Mouse (Mus musculus) CH12.LX (cell line): Measurements from ENCODE around the gene Pitpna. TPM values are rescaled to one million over a fixed set of nuclear protein-coding genes. Genes with fewer than 3 reads are reported as not detected.

Experiments used
- DNase-seq: peaks from one replicate; pipeline ENCODE4 v3.0.0-alpha.2; 2013; ENCODE audit errors: extremely low read depth
- H3K27ac ChIP-seq: 2 replicates; pipeline ENCODE4 v1.5.1; 2012; ENCODE audit warnings: low read depth, mild to moderate bottlenecking, control low read depth, moderate library complexity; ENCODE audit not compliant: insufficient read depth
- H3K27me3 ChIP-seq: replicated peaks from 2 replicates; pipeline ENCODE3; 2012; ENCODE audit warnings: inconsistent platforms
- H3K36me3 ChIP-seq, 2 experiments: replicated peaks in 1 of 2; 2 replicates each; pipeline versions ENCODE3 to v1.6.1; 2012; ENCODE audit warnings: inconsistent platforms in 1 of 2, low read length in 1 of 2, mild to moderate bottlenecking in 1 of 2, mixed read lengths in 1 of 2, moderate library complexity in 1 of 2; ENCODE audit not compliant: control insufficient read depth in 1 of 2, insufficient read depth in 1 of 2
- H3K4me1 ChIP-seq, 2 experiments: 2 replicates each; pipeline ENCODE4 v1.6.1; 2012; ENCODE audit warnings: inconsistent platforms in 1 of 2, moderate library complexity in 1 of 2; ENCODE audit not compliant: insufficient read depth in 2 of 2, control insufficient read depth in 1 of 2
- H3K4me2 ChIP-seq: 2 replicates; pipeline ENCODE4 v1.6.1; 2012; ENCODE audit warnings: low read depth, mild to moderate bottlenecking, control low read depth; ENCODE audit not compliant: poor library complexity, insufficient read depth, severe bottlenecking
- H3K4me3 ChIP-seq, 3 experiments: fragments of 150-350 bp in 1 of 3; sonication (generic) in 1 of 3; replicated peaks in 1 of 3; 2 replicates each; pipeline versions ENCODE3 to v1.5.1; 2011 to 2012; ENCODE audit warnings: low read depth in 2 of 3, low read length in 2 of 3, mild to moderate bottlenecking in 2 of 3, moderate library complexity in 2 of 3, control low read depth in 1 of 3, improper control_type of control experiment in 1 of 3, inconsistent platforms in 1 of 3, mixed read lengths in 1 of 3; ENCODE audit not compliant: poor library complexity in 1 of 3
- H3K79me2 ChIP-seq: replicated peaks from 2 replicates; pipeline ENCODE4 v1.6.1; 2012; ENCODE audit warnings: mild to moderate bottlenecking, moderate library complexity; ENCODE audit not compliant: control insufficient read depth, poor library complexity, insufficient read depth, severe bottlenecking; ENCODE audit errors: extremely low read depth
- H3K9ac ChIP-seq: 2 replicates; pipeline ENCODE4 v1.6.1; 2012; ENCODE audit warnings: low read depth, mild to moderate bottlenecking, control low read depth, moderate library complexity; ENCODE audit not compliant: insufficient read depth
- H3K9me3 ChIP-seq: replicated peaks from 2 replicates; pipeline ENCODE3; 2012; ENCODE audit warnings: low read length, inconsistent platforms, mixed read lengths
- BHLHE40 ChIP-seq: IDR thresholded peaks from 2 replicates; pipeline ENCODE4 v1.6.1; 2011; ENCODE audit warnings: mild to moderate bottlenecking, low read depth, low read length, improper control_type of control experiment
- CHD1 ChIP-seq: IDR thresholded peaks from 2 replicates; pipeline ENCODE4 v1.6.1; 2012; ENCODE audit warnings: low read depth, low read length, improper control_type of control experiment, inconsistent platforms
- CHD2 ChIP-seq: IDR thresholded peaks from 2 replicates; pipeline ENCODE4 v1.6.1; 2011; ENCODE audit warnings: low read length, improper control_type of control experiment
- CTCF ChIP-seq, 2 experiments: IDR thresholded peaks in 1 of 2; conservative IDR thresholded peaks in 1 of 2; 2 replicates each; pipeline ENCODE4 v1.5.1; 2011 to 2012; ENCODE audit warnings: low read depth in 2 of 2, low read length in 2 of 2, improper control_type of control experiment in 1 of 2, inconsistent platforms in 1 of 2, mild to moderate bottlenecking in 1 of 2, moderate library complexity in 1 of 2
- E2F4 ChIP-seq: IDR thresholded peaks from 2 replicates; pipeline ENCODE4 v1.6.1; 2011; ENCODE audit warnings: low read depth, low read length, improper control_type of control experiment; ENCODE audit not compliant: insufficient replicate concordance
- ELF1 ChIP-seq: IDR thresholded peaks from 2 replicates; pipeline ENCODE4 v1.6.1; 2014; ENCODE audit warnings: low read depth, mild to moderate bottlenecking, inconsistent platforms, low read length, improper control_type of control experiment
- EP300 ChIP-seq: IDR thresholded peaks from 2 replicates; pipeline ENCODE4 v1.6.1; 2011; ENCODE audit warnings: low read length, improper control_type of control experiment
- ETS1 ChIP-seq: conservative IDR thresholded peaks from 2 replicates; pipeline ENCODE4 v1.6.1; 2012; ENCODE audit warnings: low read depth, mild to moderate bottlenecking, inconsistent platforms, low read length, improper control_type of control experiment, moderate library complexity
- GABPA ChIP-seq: IDR thresholded peaks from 2 replicates; pipeline ENCODE4 v1.6.1; 2012; ENCODE audit warnings: low read depth, low read length, improper control_type of control experiment, inconsistent platforms; ENCODE audit not compliant: insufficient replicate concordance
- HCFC1 ChIP-seq: IDR thresholded peaks from 2 replicates; pipeline ENCODE4 v1.6.1; 2012; ENCODE audit warnings: low read depth, mild to moderate bottlenecking, inconsistent platforms, low read length, improper control_type of control experiment
- IRF4 ChIP-seq: IDR thresholded peaks from 2 replicates; pipeline ENCODE4 v1.6.1; 2014; ENCODE audit warnings: low read depth, mild to moderate bottlenecking, inconsistent platforms, low read length, improper control_type of control experiment
- JUN ChIP-seq: IDR thresholded peaks from 2 replicates; pipeline ENCODE4 v1.6.1; 2011; ENCODE audit warnings: low read depth, mild to moderate bottlenecking, low read length, improper control_type of control experiment, moderate library complexity; ENCODE audit not compliant: insufficient read depth
- JUND ChIP-seq: conservative IDR thresholded peaks from 2 replicates; pipeline ENCODE4 v1.6.1; 2011; ENCODE audit warnings: low read depth, low read length, improper control_type of control experiment
- KAT2A ChIP-seq: IDR thresholded peaks from 2 replicates; pipeline ENCODE4 v1.6.1; 2012; ENCODE audit warnings: low read length, improper control_type of control experiment, inconsistent platforms; ENCODE audit not compliant: insufficient replicate concordance
- MAFK ChIP-seq: IDR thresholded peaks from 2 replicates; pipeline ENCODE4 v1.6.1; 2011; ENCODE audit warnings: low read length, improper control_type of control experiment; ENCODE audit not compliant: insufficient replicate concordance
- MAX ChIP-seq: IDR thresholded peaks from 2 replicates; pipeline ENCODE4 v1.6.1; 2011; ENCODE audit warnings: low read length, improper control_type of control experiment
- MAZ ChIP-seq: IDR thresholded peaks from 2 replicates; pipeline ENCODE4 v1.6.1; 2012; ENCODE audit warnings: low read depth, mild to moderate bottlenecking, inconsistent platforms, low read length, improper control_type of control experiment, moderate library complexity
- MEF2A ChIP-seq: IDR thresholded peaks from 2 replicates; pipeline ENCODE4 v1.6.1; 2014; ENCODE audit warnings: low read depth, mild to moderate bottlenecking, inconsistent platforms, low read length, improper control_type of control experiment, borderline replicate concordance
- MXI1 ChIP-seq: IDR thresholded peaks from 2 replicates; pipeline ENCODE4 v1.6.1; 2011; ENCODE audit warnings: mild to moderate bottlenecking, low read depth, low read length, improper control_type of control experiment
- MYC ChIP-seq: IDR thresholded peaks from 2 replicates; pipeline ENCODE4 v1.6.1; 2011; ENCODE audit warnings: low read depth, mild to moderate bottlenecking, improper control_type of control experiment, low read length
- NELFE ChIP-seq: IDR thresholded peaks from 2 replicates; pipeline ENCODE4 v1.6.1; 2011; ENCODE audit warnings: low read depth, low read length, improper control_type of control experiment
- NRF1 ChIP-seq: IDR thresholded peaks from 2 replicates; pipeline ENCODE4 v1.6.1; 2014; ENCODE audit warnings: low read depth, mild to moderate bottlenecking, inconsistent platforms, low read length, improper control_type of control experiment, moderate library complexity
- PAX5 ChIP-seq: IDR thresholded peaks from 2 replicates; pipeline ENCODE4 v1.6.1; 2012; ENCODE audit warnings: low read length, inconsistent platforms, mixed read lengths
- POLR2A ChIP-seq: IDR thresholded peaks from 2 replicates; pipeline ENCODE4 v1.6.1; 2011; ENCODE audit warnings: low read depth, mild to moderate bottlenecking, improper control_type of control experiment, low read length
- POLR2AphosphoS2 ChIP-seq: IDR thresholded peaks from 2 replicates; pipeline ENCODE4 v1.6.1; 2011; ENCODE audit warnings: low read depth, low read length, improper control_type of control experiment
- RAD21 ChIP-seq: IDR thresholded peaks from 2 replicates; pipeline ENCODE4 v1.6.1; 2011; ENCODE audit warnings: low read depth, mild to moderate bottlenecking, low read length, improper control_type of control experiment, moderate library complexity
- RCOR1 ChIP-seq: conservative IDR thresholded peaks from 2 replicates; pipeline ENCODE4 v1.6.1; 2012; ENCODE audit warnings: low read depth, mild to moderate bottlenecking, inconsistent platforms, low read length, improper control_type of control experiment
- SIN3A ChIP-seq: IDR thresholded peaks from 2 replicates; pipeline ENCODE4 v1.6.1; 2012; ENCODE audit warnings: low read length, improper control_type of control experiment, inconsistent platforms
- SMC3 ChIP-seq: IDR thresholded peaks from 2 replicates; pipeline ENCODE4 v1.6.1; 2011; ENCODE audit warnings: low read depth, low read length, improper control_type of control experiment
- TBP ChIP-seq: conservative IDR thresholded peaks from 2 replicates; pipeline ENCODE4 v1.6.1; 2011; ENCODE audit warnings: low read depth, low read length, improper control_type of control experiment
- TCF12 ChIP-seq: IDR thresholded peaks from 2 replicates; pipeline ENCODE4 v1.6.1; 2014; ENCODE audit warnings: low read depth, mild to moderate bottlenecking, inconsistent platforms, low read length, improper control_type of control experiment
- UBTF ChIP-seq: IDR thresholded peaks from 2 replicates; pipeline ENCODE4 v1.6.1; 2012; ENCODE audit warnings: low read depth, mild to moderate bottlenecking, inconsistent platforms, low read length, improper control_type of control experiment, moderate library complexity
- USF1 ChIP-seq: IDR thresholded peaks from 2 replicates; pipeline ENCODE4 v1.6.1; 2014; ENCODE audit warnings: low read depth, mild to moderate bottlenecking, inconsistent platforms, low read length, improper control_type of control experiment
- USF2 ChIP-seq: conservative IDR thresholded peaks from 2 replicates; pipeline ENCODE4 v1.6.1; 2011; ENCODE audit warnings: low read depth, low read length, improper control_type of control experiment
- ZC3H11A ChIP-seq: IDR thresholded peaks from 2 replicates; pipeline ENCODE4 v1.6.1; 2012; ENCODE audit warnings: low read depth, mild to moderate bottlenecking, inconsistent platforms, low read length, improper control_type of control experiment
- ZKSCAN1 ChIP-seq: IDR thresholded peaks from 2 replicates; pipeline ENCODE4 v1.6.1; 2012; ENCODE audit warnings: low read depth, inconsistent platforms, low read length, improper control_type of control experiment, borderline replicate concordance
- ZMIZ1 ChIP-seq: IDR thresholded peaks from 2 replicates; pipeline ENCODE4 v1.6.1; 2012; ENCODE audit warnings: low read depth, mild to moderate bottlenecking, inconsistent platforms, low read length, improper control_type of control experiment
- ZNF384 ChIP-seq: IDR thresholded peaks from 2 replicates; pipeline ENCODE4 v1.6.1; 2012; ENCODE audit warnings: low read depth, low read length, improper control_type of control experiment, inconsistent platforms
- dilution Hi-C: fragments of 300-500 bp; cut with MboI; formaldehyde crosslinking; loops from 2 replicates; pipeline ENCODE4 v1.14.3; 2020; ENCODE audit warnings: low sequenced_read_pairs; ENCODE audit not compliant: extremely low pct_unique_long_range_greater_than_20kb, extremely low pct_ligation_motif_present
- in situ Hi-C: fragments of 300-500 bp; cut with MboI; formaldehyde crosslinking; loops from 3 replicates; pipeline ENCODE4 v1.14.3; 2019; ENCODE audit warnings: low sequenced_read_pairs, low pct_ligation_motif_present, low pct_unique_long_range_greater_than_20kb, mixed read lengths
- polyA plus RNA-seq: library from polyadenylated mRNA; unstranded; fragments of >175 nt; gene quantifications from 2 replicates; pipeline ENCODE4 v1.2.1, GENCODE M21; 2012; ENCODE audit warnings: low read depth; ENCODE audit not compliant: insufficient read length
- total RNA-seq, 2 experiments: library from RNA; depleted of rRNA; stranded (reverse); fragments of 300-350 nt in 1 of 2; fragments of >200 nt in 1 of 2; gene quantifications; 2 replicates each; pipeline ENCODE4 v1.2.3; 2012 to 2014

The Pitpna gene
- total and polyA plus RNA-seq, 3 experiments, result 61.8 to 243 (median 80.7) TPM

- H3K36me3 ChIP-seq, result peaks cover 12 to 26% of the 10 kb centered on the region in 2 experiments
- DNase-seq, result peak; percentile 74
- no peaks in the 10 kb centered on the region for H3K9me3 ChIP-seq
- H3K27me3 ChIP-seq, result no peaks in the 10 kb centered on the region
- H3K4me1 ChIP-seq, result peaks cover 6 to 51% of the 10 kb centered on the region in 2 experiments; a peak in 3 of 4 replicates
- H3K79me2 ChIP-seq, result peaks cover 22% of the 10 kb centered on the region
- H3K4me2 ChIP-seq, result peak overlapping the region; percentile 90
- TF ChIP-seq BHLHE40, result no peak
- TF ChIP-seq MAZ, result no peak; the same call in 1 of the 2 replicates
- TF ChIP-seq ZC3H11A, result no peak
- peak; percentile 77 for TF ChIP-seq POLR2A
- TF ChIP-seq CHD1, result peak; percentile 93
- TF ChIP-seq EP300, result no peak
- 0 out of 2 replicates have a peak, but pooled peaks have one; percentile 12 for TF ChIP-seq MEF2A
- peak; percentile 26; the same call in 1 of the 2 replicates for TF ChIP-seq ELF1
- no peak for TF ChIP-seq JUND
- peak; percentile 48 for TF ChIP-seq CHD2
- TF ChIP-seq JUN, result no peak
- peak; percentile 77 for TF ChIP-seq TCF12
- 0 out of 2 replicates have a peak, but pooled peaks have one; percentile 10 for TF ChIP-seq SMC3
- no peak; the same call in 1 of the 2 replicates for TF ChIP-seq USF2
- no peak for TF ChIP-seq ZKSCAN1
- TF ChIP-seq HCFC1, result peak; percentile 46
- TF ChIP-seq RCOR1, result peak; percentile 77; the same call in 1 of the 2 replicates
- TF ChIP-seq GABPA, result no peak
- TF ChIP-seq MYC, result peak; percentile 81
- peak; percentile 82 for TF ChIP-seq NRF1
- 0 out of 2 replicates have a peak, but pooled peaks have one; percentile 45 for TF ChIP-seq IRF4
- no peak for TF ChIP-seq ZNF384
- TF ChIP-seq SIN3A, result peak; percentile 87
- 0 out of 2 replicates have a peak, but pooled peaks have one; percentile 7 for TF ChIP-seq KAT2A
- no peak for TF ChIP-seq MAFK
- TF ChIP-seq TBP, result no peak; the same call in 1 of the 2 replicates
- TF ChIP-seq RAD21, result no peak; the same call in 1 of the 2 replicates
- TF ChIP-seq POLR2AphosphoS2, result peak; percentile 78; the same call in 1 of the 2 replicates
- peak; percentile 71 for TF ChIP-seq MAX
- peak; percentile 12 for TF ChIP-seq NELFE
- TF ChIP-seq MXI1, result peak; percentile 86
- TF ChIP-seq ZMIZ1, result peak; percentile 72; the same call in 1 of the 2 replicates
- no peak; the same call in 1 of the 2 replicates for TF ChIP-seq ETS1
- no peak for TF ChIP-seq CTCF (conservative IDR thresholded peaks at IDR 0.05 in 1 of 2, IDR thresholded peaks at IDR 0.05 in 1 of 2; ENCODE audit: low read depth in 2 of 2, low read length in 2 of 2)
- peak; percentile 65; the same call in 1 of the 2 replicates for TF ChIP-seq E2F4
- TF ChIP-seq PAX5, result no peak
- TF ChIP-seq UBTF, result peak; percentile 96
- no peak for TF ChIP-seq USF1
- dilution Hi-C loops (no loop called here), in situ Hi-C loops (no loop called here)
- peak overlapping the region; percentile 86 for H3K9ac ChIP-seq
- peak overlapping the region; percentile 62 to 97 (median 83) for H3K4me3 ChIP-seq
- peak overlapping the region; percentile 77 for H3K27ac ChIP-seq
Measured at GRCm38 (mm10) chr11:75651426-75652221, 63.7 kb downstream of the Pitpna start.
